Mouse (Mus musculus) hindbrain, embryonic 16.5 days (tissue): ENCODE measurements around the gene Gpr161. TPM values are rescaled to one million over a fixed set of nuclear protein-coding genes. Genes with fewer than 3 reads are reported as not detected.

Experiments
- ATAC-seq: fragments of 200-750 bp; cut with Nextera tagmentation; 2 replicates; pipeline ENCODE4 v1.8.0; 2017; ENCODE audit warnings: moderate TSS enrichment, moderate library complexity
- H3K27ac ChIP-seq: fragments of 300-500 bp; sonication (generic); 2 replicates; pipeline ENCODE4 v1.5.1; 2014; ENCODE audit warnings: low read depth, mild to moderate bottlenecking, control low read depth, low read length, moderate library complexity
- H3K27me3 ChIP-seq: fragments of 300-500 bp; sonication (generic); replicated peaks from 2 replicates; pipeline ENCODE4 v1.6.1; 2014; ENCODE audit warnings: low read length; ENCODE audit not compliant: control insufficient read depth, insufficient read depth
- H3K36me3 ChIP-seq: fragments of 300-500 bp; sonication (generic); 2 replicates; pipeline ENCODE4 v1.6.1; 2014; ENCODE audit warnings: mild to moderate bottlenecking, low read length, moderate library complexity, mixed read lengths; ENCODE audit not compliant: control insufficient read depth, insufficient read depth
- H3K4me1 ChIP-seq: fragments of 300-500 bp; sonication (generic); 2 replicates; pipeline ENCODE4 v1.6.1; 2014; ENCODE audit warnings: low read depth, low read length; ENCODE audit not compliant: control insufficient read depth, insufficient read depth
- H3K4me2 ChIP-seq: fragments of 300-500 bp; sonication (generic); 2 replicates; pipeline ENCODE4 v1.6.1; 2014; ENCODE audit warnings: mild to moderate bottlenecking, low read length, control low read depth, moderate library complexity
- H3K4me3 ChIP-seq: fragments of 300-500 bp; sonication (generic); 2 replicates; pipeline ENCODE4 v1.5.1; 2014; ENCODE audit warnings: mild to moderate bottlenecking, low read length, control low read depth, moderate library complexity
- H3K9ac ChIP-seq: fragments of 300-500 bp; sonication (generic); 2 replicates; pipeline ENCODE4 v1.6.1; 2014; ENCODE audit warnings: low read depth, mild to moderate bottlenecking, control low read depth, low read length, moderate library complexity
- H3K9me3 ChIP-seq: fragments of 300-500 bp; sonication (generic); 2 replicates; pipeline ENCODE4 v1.6.1; 2014; ENCODE audit warnings: mild to moderate bottlenecking, low read length, moderate library complexity; ENCODE audit not compliant: control insufficient read depth
- WGBS: fragments of 180-500 bp; shearing (Covaris S2); extraction: QIAGEN DNeasy Blood & Tissue Kit; methylation state at CpG from one replicate; pipeline ENCODE4 v1.1.7; 2014; 5-methylcytosine and 5-hydroxymethylcytosine counted together
- polyA plus RNA-seq: library from polyadenylated mRNA; unstranded; fragments of >200 nt; fragmentation: Nextera tagmentation; extraction: Ambion mirVana; gene quantifications from 2 replicates; pipeline ENCODE4 v1.2.1, GENCODE M21; 2015

Gpr161 gene
- polyA plus RNA-seq, 1 experiment from 2014 or later = 3.3 TPM

DNA sequence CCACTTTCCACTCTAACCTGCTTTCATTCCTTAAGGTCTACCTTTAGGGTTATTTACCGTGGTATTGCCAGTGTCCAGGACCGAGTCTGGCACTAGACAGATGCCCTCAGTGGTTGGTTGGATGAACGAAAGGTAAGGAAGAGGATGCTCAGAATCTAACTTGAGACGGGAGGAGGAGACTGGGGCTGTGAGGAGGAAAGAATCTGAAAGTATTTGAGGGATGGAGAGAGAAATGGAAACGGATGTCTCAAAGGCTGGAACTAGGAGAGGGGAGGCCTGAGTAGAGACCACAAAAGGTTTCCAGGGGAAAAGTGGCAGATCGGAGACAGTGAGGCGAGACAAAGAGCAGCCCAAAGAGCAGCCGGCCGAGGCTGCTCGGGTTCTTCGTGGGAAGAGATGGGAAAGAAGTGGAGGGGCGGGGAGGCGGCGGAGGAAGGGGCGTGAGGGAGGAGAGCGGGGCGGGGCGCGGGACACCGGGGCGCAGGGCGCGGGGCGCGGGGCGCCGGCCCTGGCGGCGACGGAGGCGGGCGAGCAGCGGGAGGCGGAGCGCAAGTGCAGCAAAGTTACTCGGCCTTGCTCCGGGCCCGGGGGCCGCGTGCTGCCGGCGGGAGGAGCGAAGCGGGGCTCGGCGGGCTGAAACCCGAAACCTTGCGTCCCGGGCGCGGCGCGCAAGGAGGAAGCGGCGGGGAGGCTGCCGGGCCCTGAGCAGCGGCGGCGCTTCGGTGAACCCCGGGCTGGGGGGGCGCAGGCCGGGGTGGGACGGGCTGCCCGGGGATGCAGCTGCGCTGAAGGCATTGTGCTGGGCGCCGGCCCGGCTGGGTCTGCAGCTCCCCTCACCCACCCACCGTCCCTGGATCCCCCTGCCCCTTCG lies 14.0 kb upstream of the Gpr161 start:
- peak overlapping the region; percentile 88 for H3K4me3 ChIP-seq
- peak overlapping the region; percentile 87 for H3K27ac ChIP-seq
- no peaks in the 10 kb centered on the region for H3K36me3 ChIP-seq
- H3K9ac ChIP-seq = peak overlapping the region; percentile 96
- H3K27me3 ChIP-seq = no peaks in the 10 kb centered on the region
- H3K9me3 ChIP-seq = no peaks in the 10 kb centered on the region
- peak overlapping the region; percentile 81 for H3K4me2 ChIP-seq
- peaks cover 27% of the 10 kb centered on the region for H3K4me1 ChIP-seq
- under 1% methylated on average over 55 of the region's 71 CpGs for WGBS
- ATAC-seq = peak; percentile 78

DNA sequence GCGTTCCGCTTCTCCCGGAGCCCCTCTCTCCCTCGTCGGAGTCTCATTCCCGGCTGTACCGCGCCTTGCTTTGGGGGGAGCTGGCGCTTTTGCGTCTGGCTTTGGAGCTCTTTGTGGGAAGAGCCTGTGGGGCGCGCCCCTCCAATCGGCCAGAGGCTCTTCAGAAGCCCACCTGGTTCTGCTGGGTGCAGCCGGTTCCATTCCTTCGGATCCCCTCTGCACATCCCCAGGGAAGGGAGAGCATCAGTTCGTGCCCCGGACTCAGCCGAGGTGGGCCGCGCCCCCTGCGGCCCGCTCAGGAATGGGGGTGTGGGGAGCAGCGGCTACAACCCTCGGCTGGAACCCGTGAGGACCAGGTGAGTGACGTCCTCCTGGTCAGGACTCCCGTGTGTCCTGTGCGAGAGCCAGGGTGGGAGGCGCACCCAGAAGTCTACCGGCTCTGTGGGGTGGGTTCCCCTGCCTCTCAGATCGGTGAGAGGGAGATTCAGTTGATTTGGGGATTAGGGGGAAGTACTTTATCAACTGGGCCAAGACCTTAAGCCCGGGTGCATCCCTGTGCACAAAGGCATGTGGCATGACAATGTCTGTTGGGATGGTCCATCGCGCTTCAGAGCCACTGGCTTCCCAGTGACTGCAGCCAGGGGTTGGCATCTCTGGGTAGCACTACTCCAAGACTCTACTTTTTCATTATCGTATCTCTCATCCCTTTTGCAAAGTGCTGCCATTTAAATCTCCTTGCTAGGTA lies 13.2 kb upstream of the Gpr161 start:
- Histone ChIP-seq H3K4me3 (peak overlapping the region; percentile 88), H3K4me2 (peak overlapping the region; percentile 81), H3K9ac (peak overlapping the region; percentile 96), H3K36me3 (no peaks in the 10 kb centered on the region), H3K27me3 (no peaks in the 10 kb centered on the region), H3K4me1 (peaks cover 27% of the 10 kb centered on the region), H3K9me3 (no peaks in the 10 kb centered on the region), H3K27ac (peak overlapping the region; percentile 87)
- ATAC-seq = peak; percentile 55
- WGBS = under 1% methylated on average over 35 of the region's 35 CpGs

DNA sequence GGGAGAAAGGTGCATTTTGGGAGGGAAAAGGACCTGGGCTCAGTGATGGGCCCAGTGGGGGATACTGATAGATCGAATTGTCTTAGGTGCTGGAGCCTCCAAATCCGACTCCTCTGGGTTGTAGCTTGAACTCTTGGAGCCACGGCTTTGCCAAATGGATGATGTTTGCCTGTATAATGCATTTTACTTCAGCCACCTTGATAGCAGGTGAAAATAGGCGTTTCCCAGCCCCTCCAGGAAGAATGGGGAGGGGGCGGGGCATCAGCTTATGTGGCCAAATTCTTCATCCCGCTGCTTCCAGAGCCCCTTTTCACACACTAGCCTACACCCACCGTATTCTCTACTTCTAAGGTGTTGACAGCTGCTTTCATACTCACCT lies 12.6 kb upstream of the Gpr161 start:
- no peaks in the 10 kb centered on the region for H3K27me3 ChIP-seq
- 0 out of 2 replicates have a peak, but pooled peaks have one; percentile 2 for ATAC-seq

DNA sequence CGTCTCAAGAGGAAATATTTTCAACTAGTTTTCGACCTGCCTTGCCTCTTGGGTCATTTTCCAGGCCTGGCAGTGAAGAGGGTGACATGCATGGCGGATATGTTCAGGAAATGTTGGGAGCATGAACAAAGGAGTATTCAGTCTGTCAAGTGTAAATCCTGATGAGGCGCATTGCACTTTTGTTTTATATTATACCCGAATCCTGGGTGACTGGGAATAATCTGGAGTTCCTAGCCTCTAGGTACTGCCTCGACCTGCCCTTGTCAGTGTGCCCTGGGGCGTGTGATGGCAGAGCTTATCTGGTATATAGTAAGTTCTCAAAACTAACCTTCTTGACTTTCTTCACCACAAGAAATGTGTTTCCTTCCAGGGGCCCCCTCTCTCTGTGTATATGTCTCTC lies 11.5 kb upstream of the Gpr161 start:
- peaks cover 27% of the 10 kb centered on the region for H3K4me1 ChIP-seq
- peak overlapping the region; percentile 81 for H3K4me2 ChIP-seq
- no peaks in the 10 kb centered on the region for H3K27me3 ChIP-seq
- no peak overlapping the region for H3K9ac ChIP-seq
- no peaks in the 10 kb centered on the region for H3K36me3 ChIP-seq
- H3K9me3 ChIP-seq = no peaks in the 10 kb centered on the region
- ATAC-seq = no peak
- H3K4me3 ChIP-seq = peak overlapping the region; percentile 88; the same call in 1 of the 2 replicates
- H3K27ac ChIP-seq = no peak overlapping the region
- WGBS = 61% methylated on average over 7 of the region's 7 CpGs

More for the DNA sequence above, 12.6 kb upstream of the Gpr161 start:
- Histone ChIP-seq H3K9ac (peak overlapping the region; percentile 96), H3K9me3 (no peaks in the 10 kb centered on the region), H3K4me2 (peak overlapping the region; percentile 81), H3K36me3 (no peaks in the 10 kb centered on the region), H3K4me3 (peak overlapping the region; percentile 88), H3K27ac (peak overlapping the region; percentile 87), H3K4me1 (peaks cover 27% of the 10 kb centered on the region)
- 13% methylated on average over 7 of the region's 7 CpGs for WGBS

- no peak overlapping the region for H3K4me3 ChIP-seq
- H3K27me3 ChIP-seq = no peaks in the 10 kb centered on the region
- H3K27ac ChIP-seq = no peak overlapping the region
- no peaks in the 10 kb centered on the region for H3K36me3 ChIP-seq
- H3K9ac ChIP-seq = no peak overlapping the region
- no peak overlapping the region for H3K4me2 ChIP-seq
- ATAC-seq = no peak
- peaks cover 14% of the 10 kb centered on the region for H3K4me1 ChIP-seq
- 91% methylated on average over 9 of the region's 9 CpGs for WGBS
- no peaks in the 10 kb centered on the region for H3K9me3 ChIP-seq
Measured at GRCm38 (mm10) chr1:165288165-165288564, 7.4 kb upstream of the Gpr161 start.

- H3K4me1 ChIP-seq = peaks cover 3% of the 10 kb centered on the region; the same call in 1 of the 2 replicates
- no peak overlapping the region for H3K9ac ChIP-seq
- no peak overlapping the region for H3K4me3 ChIP-seq
- peaks cover 5% of the 10 kb centered on the region; the same call in 1 of the 2 replicates for H3K36me3 ChIP-seq
- WGBS = 92% methylated on average over 4 of the region's 4 CpGs
- H3K4me2 ChIP-seq = no peak overlapping the region
- ATAC-seq = no peak
- no peak overlapping the region for H3K27ac ChIP-seq
- H3K9me3 ChIP-seq = no peaks in the 10 kb centered on the region
- H3K27me3 ChIP-seq = no peaks in the 10 kb centered on the region
Measured at GRCm38 (mm10) chr1:165289831-165290230, 5.8 kb upstream of the Gpr161 start.

DNA sequence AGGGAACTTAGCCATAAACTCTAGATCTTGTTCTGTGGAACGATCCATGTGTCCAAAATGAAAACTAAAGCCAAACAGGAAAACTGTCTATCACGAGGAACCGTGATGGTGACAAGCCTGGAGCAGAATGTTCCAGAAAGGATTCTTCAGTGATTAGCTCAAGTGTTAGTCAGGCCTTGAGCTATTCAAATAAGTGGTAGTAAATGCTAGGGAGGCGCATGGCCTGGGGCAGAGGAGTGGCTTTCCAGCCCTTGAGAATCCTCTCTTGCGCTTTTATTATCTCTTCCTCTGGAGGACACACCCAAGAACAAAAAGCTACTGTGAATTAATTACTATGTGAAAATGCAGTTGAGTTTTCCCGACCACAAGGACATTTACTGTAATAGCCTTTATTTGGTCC lies 4.0 kb upstream of the Gpr161 start:
- Histone ChIP-seq H3K9me3 (no peaks in the 10 kb centered on the region), H3K36me3 (peaks cover 8% of the 10 kb centered on the region; the same call in 1 of the 2 replicates), H3K4me3 (no peak overlapping the region), H3K4me2 (no peak overlapping the region), H3K27me3 (no peaks in the 10 kb centered on the region), H3K9ac (no peak overlapping the region), H3K27ac (no peak overlapping the region), H3K4me1 (no peaks in the 10 kb centered on the region)
- 91% methylated on average over 6 of the region's 6 CpGs for WGBS
- no peak for ATAC-seq

- H3K4me2 ChIP-seq = no peak overlapping the region
- no peak overlapping the region for H3K9ac ChIP-seq
- H3K9me3 ChIP-seq = no peaks in the 10 kb centered on the region
- no peak overlapping the region for H3K27ac ChIP-seq
- H3K27me3 ChIP-seq = no peaks in the 10 kb centered on the region
- H3K36me3 ChIP-seq = no peaks in the 10 kb centered on the region
- no peak for ATAC-seq
- WGBS = 84% methylated on average over 3 of the region's 3 CpGs
- peaks cover 4% of the 10 kb centered on the region for H3K4me1 ChIP-seq
- no peak overlapping the region for H3K4me3 ChIP-seq
Measured at GRCm38 (mm10) chr1:165301108-165301507, 5.5 kb downstream of the Gpr161 start.

DNA sequence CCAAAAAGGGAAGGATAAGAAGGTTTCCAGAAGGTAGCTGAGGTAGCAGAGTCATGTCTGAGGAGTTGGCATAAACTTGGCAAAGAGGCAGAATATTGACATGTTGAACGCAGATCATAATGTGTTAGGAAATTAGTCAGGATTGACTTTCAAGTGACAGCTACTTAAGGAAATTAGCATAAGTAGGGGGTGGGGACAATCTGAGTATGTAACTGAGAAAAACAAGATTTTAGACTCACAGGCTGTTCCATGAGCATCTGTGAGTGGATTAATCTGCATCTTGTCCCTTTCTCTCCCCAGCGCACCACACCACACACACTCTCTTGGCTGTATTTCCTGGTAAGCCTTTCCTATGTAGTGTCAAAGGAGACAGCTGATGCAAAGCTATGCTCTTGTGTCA lies 6.0 kb downstream of the Gpr161 start:
- no peak overlapping the region for H3K9ac ChIP-seq
- WGBS = 85% methylated on average over 2 of the region's 2 CpGs
- H3K4me2 ChIP-seq = no peak overlapping the region
- no peak overlapping the region for H3K4me3 ChIP-seq
- H3K4me1 ChIP-seq = peaks cover 4% of the 10 kb centered on the region
- no peaks in the 10 kb centered on the region for H3K27me3 ChIP-seq
- ATAC-seq = no peak
- no peaks in the 10 kb centered on the region for H3K36me3 ChIP-seq
- no peak overlapping the region for H3K27ac ChIP-seq
- H3K9me3 ChIP-seq = no peaks in the 10 kb centered on the region
